Mouse (Mus musculus) thymus, adult 2 months (tissue): ENCODE measurements around the gene Sumf1.

Source experiments
- CTCF ChIP-seq: fragments of 200-500 bp; IDR thresholded peaks from 2 replicates; pipeline ENCODE4 v1.5.1; 2012; ENCODE audit warnings: mild to moderate bottlenecking, control low read depth, low read length, moderate library complexity, borderline replicate concordance; ENCODE audit not compliant: control insufficient read depth, poor library complexity, insufficient read depth; ENCODE audit errors: extremely low read depth
- POLR2A ChIP-seq: fragments of 200-500 bp; IDR thresholded peaks from 2 replicates; pipeline ENCODE4 v1.6.1; 2012; ENCODE audit warnings: mild to moderate bottlenecking, low read length, control low read depth, moderate library complexity; ENCODE audit not compliant: control insufficient read depth, poor library complexity, insufficient read depth; ENCODE audit errors: extremely low read depth

GRCm38 (mm10) chr6:108206145-108206544 is 20.8 kb upstream of the Sumf1 start:
- TF ChIP-seq CTCF (no peak), POLR2A (no peak)
